Mouse (Mus musculus) 3134 (cell line): Measurements from ENCODE around the gene Hyou1.
A peak's percentile ranks its signal among the peaks of the same experiment; 100 is the strongest.
"Not testable (repeated sequence)": the region's sequence is repeated elsewhere in the genome, so short reads cannot be mapped to it uniquely, and the experiment has no call there.

Experiments
- DNase-seq: peaks from one replicate; pipeline ENCODE4 v3.0.0-alpha.2; 2011; ENCODE audit warnings: low spot score; ENCODE audit not compliant: insufficient read length; ENCODE audit errors: extremely low read depth

Hyou1 gene

GRCm38 (mm10) chr9:44348546-44348945 lies 30.7 kb upstream of the Hyou1 start:
- DNase-seq: no peak

- DNase-seq: no peak
Observed at GRCm38 (mm10) chr9:44351396-44351795, 27.9 kb upstream of the Hyou1 start.

- no peak for DNase-seq
Observed at GRCm38 (mm10) chr9:44352337-44352736, 27.0 kb upstream of the Hyou1 start.

- DNase-seq: no peak
Observed at GRCm38 (mm10) chr9:44353142-44353541, 26.1 kb upstream of the Hyou1 start.

GRCm38 (mm10) chr9:44357207-44357606 lies 22.1 kb upstream of the Hyou1 start:
- no peak for DNase-seq

GRCm38 (mm10) chr9:44361190-44361917 lies 17.9 kb upstream of the Hyou1 start, which contains the start of gene Vps11:
TSS of gene Vps11 (minus strand) at chr9:44361670.
- peak; percentile 90 for DNase-seq

- not testable (repeated sequence) for DNase-seq
Observed at GRCm38 (mm10) chr9:44361931-44362330, 17.4 kb upstream of the Hyou1 start.

GRCm38 (mm10) chr9:44364480-44364879 lies 14.8 kb upstream of the Hyou1 start:
- DNase-seq: no peak

GRCm38 (mm10) chr9:44373386-44373785 lies 5.9 kb upstream of the Hyou1 start:
- DNase-seq: no peak

GRCm38 (mm10) chr9:44376141-44376540 lies 3.1 kb upstream of the Hyou1 start:
- no peak for DNase-seq

- DNase-seq: not testable (repeated sequence)
Observed at GRCm38 (mm10) chr9:44377335-44377734, 2.0 kb upstream of the Hyou1 start.

GRCm38 (mm10) chr9:44378153-44378730 lies 1.0 kb upstream of the Hyou1 start:
- DNase-seq: no peak

GRCm38 (mm10) chr9:44379862-44380261 lies 572 bp downstream of the Hyou1 start:
- no peak for DNase-seq

GRCm38 (mm10) chr9:44384596-44384995 lies 5.3 kb downstream of the Hyou1 start:
- no peak for DNase-seq

GRCm38 (mm10) chr9:44387221-44387620 lies 7.9 kb downstream of the Hyou1 start:
- no peak for DNase-seq

- DNase-seq: no peak
Observed at GRCm38 (mm10) chr9:44389273-44389672, 10.0 kb downstream of the Hyou1 start.

- no peak for DNase-seq
Observed at GRCm38 (mm10) chr9:44391466-44391865, 12.2 kb downstream of the Hyou1 start.

GRCm38 (mm10) chr9:44396684-44397411 lies 17.6 kb downstream of the Hyou1 start, which contains the start of gene Slc37a4:
TSS of gene Slc37a4 (plus strand) at chr9:44396852.
- peak; percentile 98 for DNase-seq

- no peak for DNase-seq
Observed at GRCm38 (mm10) chr9:44398087-44398486, 18.8 kb downstream of the Hyou1 start.

GRCm38 (mm10) chr9:44398551-44398950 lies 19.3 kb downstream of the Hyou1 start:
- DNase-seq: no peak

GRCm38 (mm10) chr9:44399114-44399794 lies 20.0 kb downstream of the Hyou1 start:
- no peak for DNase-seq
